Mouse (Mus musculus) limb, embryonic 15.5 days (tissue): Measurements from ENCODE around the gene Pdlim3. TPM values are rescaled to one million over a fixed set of nuclear protein-coding genes. Genes with fewer than 3 reads are reported as not detected.

Experiments used
- polyA plus RNA-seq: library from polyadenylated mRNA; unstranded; fragments of >200 nt; fragmentation: Nextera tagmentation; extraction: Ambion mirVana; gene quantifications from 2 replicates; pipeline ENCODE4 v1.2.1, GENCODE M21; 2015

Pdlim3 gene
- polyA plus RNA-seq, 1 experiment from 2014 or later, result 83.4 TPM

Other genes starting within 250 kb of the Pdlim3 start
- 0.05 TPM in 1 of 2 replicates, not detected in the other for gene Ccdc110, start 49.2 kb downstream of the Pdlim3 start, polyA plus RNA-seq
- 3.2 and 3.6 TPM in 2 replicates for gene 1700029J07Rik, start 89.8 kb downstream of the Pdlim3 start, polyA plus RNA-seq
- 86.4 and 96.8 TPM in 2 replicates for gene Ufsp2, start 90.1 kb downstream of the Pdlim3 start, polyA plus RNA-seq
- 0.33 and 0.57 TPM in 2 replicates for gene Lrp2bp, start 113.8 kb downstream of the Pdlim3 start, polyA plus RNA-seq
- gene Ankrd37, start 120.2 kb downstream of the Pdlim3 start, polyA plus RNA-seq, result 31.2 TPM in 2 replicates